Mouse (Mus musculus) subcutaneous adipose tissue, adult 2 months (tissue): ENCODE data around the gene Gbp6. TPM values are rescaled to one million over a fixed set of nuclear protein-coding genes. Genes with fewer than 3 reads are reported as not detected.

Experiments used
- polyA plus RNA-seq: library from polyadenylated mRNA; depleted of rRNA; stranded (reverse); fragments of >200 nt; gene quantifications from 2 replicates; pipeline ENCODE4 v1.2.3, GENCODE M21; 2012; ENCODE audit warnings: low replicate concordance; rRNA removed

Gene Gbp6
- polyA plus RNA-seq = 11.4 and 12.4 TPM in 2 replicates

DNA sequence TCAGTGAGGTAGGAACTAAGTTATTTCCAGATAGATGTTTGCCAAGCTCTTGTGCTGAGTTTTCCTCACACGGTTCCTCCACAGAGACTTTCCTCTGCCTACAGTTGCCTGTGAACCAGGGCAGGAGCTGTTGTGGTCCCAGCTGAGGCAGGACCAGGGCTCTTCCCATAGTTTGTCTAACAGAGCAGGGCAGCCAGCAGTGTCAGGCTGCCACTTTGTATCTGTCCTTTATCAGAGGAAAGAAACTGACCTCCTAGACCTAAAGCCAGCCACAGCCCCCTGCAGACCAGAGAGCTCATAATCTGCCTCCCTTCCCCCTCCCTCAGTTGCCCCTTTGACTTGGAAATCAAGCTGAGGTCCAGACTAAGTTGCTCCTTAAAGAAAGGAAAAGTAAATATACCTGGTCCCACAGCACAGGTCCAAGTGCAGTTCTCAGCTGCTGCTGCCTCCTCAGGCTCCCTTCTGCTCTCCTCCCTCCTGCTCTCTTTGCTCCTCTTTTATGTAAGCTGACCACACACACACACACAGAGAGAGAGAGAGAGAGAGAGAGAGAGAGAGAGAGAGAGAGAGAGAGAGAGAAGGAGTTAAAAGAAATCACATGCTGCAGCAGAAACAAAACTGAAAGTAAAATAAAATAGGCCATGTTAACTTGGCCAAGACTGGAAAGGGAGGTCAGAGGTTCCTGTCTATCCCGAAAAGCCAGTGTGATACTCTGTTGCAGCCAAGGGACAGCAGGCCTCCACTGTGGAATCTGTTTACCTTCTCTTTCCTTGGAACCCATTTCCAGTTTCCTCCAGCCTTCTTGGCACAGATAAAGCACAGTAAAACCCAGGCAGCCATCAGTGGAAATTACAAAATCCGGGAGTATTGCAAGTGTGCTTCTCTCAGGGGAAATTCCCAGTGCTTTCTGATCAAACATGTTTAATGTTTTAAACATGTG lies at the start of gene Gbp6, which contains the start of gene Gm43302:
Gene Gbp6, minus strand, starts transcription at position 473 of the 940 bp plus-strand sequence.
Gene Gm43302, minus strand, starts transcription at position 470 of the 940 bp plus-strand sequence.

DNA sequence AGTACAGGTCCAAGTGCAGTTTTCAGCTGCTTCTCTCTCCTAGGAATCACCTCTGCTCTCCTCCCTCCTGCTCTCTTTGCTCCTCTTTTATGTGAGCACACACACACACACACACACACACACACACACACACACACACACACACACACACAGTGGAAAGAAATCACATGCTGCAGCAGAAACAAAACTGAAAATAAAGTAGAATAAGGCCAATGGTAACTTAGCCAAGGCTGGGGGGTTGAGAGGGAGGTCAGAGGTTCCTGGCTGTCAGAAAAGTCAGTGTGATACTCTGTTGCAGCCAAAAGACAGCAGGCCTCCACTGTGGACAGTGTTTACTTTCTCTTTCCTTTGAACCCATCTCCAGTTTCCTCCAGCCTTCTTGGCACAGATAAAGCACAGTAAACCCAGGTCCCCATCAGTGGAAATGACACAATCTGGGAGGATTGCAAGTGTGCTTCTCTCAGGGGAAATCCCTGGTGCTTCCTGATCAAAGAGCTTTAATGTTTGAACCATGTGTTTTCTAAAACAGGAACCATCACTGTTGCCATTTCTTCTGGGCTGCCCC lies 53.9 kb downstream of the Gbp6 start, which contains the start of gene Gbp10:
Gene Gbp10, minus strand, starts transcription at position 51 of the 565 bp plus-strand sequence.

Other genes starting within 250 kb of the Gbp6 start
- 10.5 and 16.6 TPM in 2 replicates for gene Gbp9, start 154.2 kb downstream of the Gbp6 start, polyA plus RNA-seq
- gene Gbp8, start 154.2 kb downstream of the Gbp6 start, polyA plus RNA-seq = 1.0 and 1.8 TPM in 2 replicates
- 17.6 and 32.6 TPM in 2 replicates for gene Gbp4, start 154.1 kb downstream of the Gbp6 start, polyA plus RNA-seq
- gene Gbp10, start 54.2 kb downstream of the Gbp6 start, polyA plus RNA-seq = 2.5 and 3.3 TPM in 2 replicates
- 4.0 and 5.5 TPM in 2 replicates for gene Gm43302, start within 50 bp of the Gbp6 start, polyA plus RNA-seq
- 7.2 and 7.5 TPM in 2 replicates for gene Lrrc8b, start 122.1 kb upstream of the Gbp6 start, polyA plus RNA-seq
- gene Lrrc8c, start 225.7 kb upstream of the Gbp6 start, polyA plus RNA-seq = 27.1 and 28.4 TPM in 2 replicates